Mouse (Mus musculus): ENCODE results near the gene Lhpp. TPM values are rescaled to one million over a fixed set of nuclear protein-coding genes. Genes with fewer than 3 reads are reported as not detected.

Gene Lhpp
- polyA plus RNA-seq, 1 experiment, result 26.7 TPM

GRCm38 (mm10) chr7:132711579-132711978 lies 101.1 kb downstream of the Lhpp start:
- H3K27me3 ChIP-seq (ENCODE audit: control insufficient read depth, insufficient read depth, low read length), result no peaks in the 10 kb centered on the region
- WGBS, result 75% methylated on average over 9 of the region's 9 CpGs
- TF ChIP-seq CTCF (IDR thresholded peaks at IDR 0.05; ENCODE audit: borderline replicate concordance, insufficient read depth, low read depth, low read length), result no peak
- TF ChIP-seq POLR2A (IDR thresholded peaks at IDR 0.05; ENCODE audit: borderline replicate concordance, insufficient read depth, low read length), result no peak
- no peak overlapping the region for H3K4me3 ChIP-seq (replicated peaks; ENCODE audit: insufficient read depth, low read depth, low read length)
- no peak overlapping the region for H3K27ac ChIP-seq (ENCODE audit: insufficient read depth, low read length)
- no peak for DNase-seq
- H3K4me1 ChIP-seq (ENCODE audit: control insufficient read depth, insufficient read depth, low read length), result peaks cover 35% of the 10 kb centered on the region

GRCm38 (mm10) chr7:132712044-132712708 lies 101.7 kb downstream of the Lhpp start:
- no peak overlapping the region for H3K4me3 ChIP-seq (replicated peaks; ENCODE audit: insufficient read depth, low read depth, low read length)
- 61% methylated on average over 16 of the region's 16 CpGs for WGBS
- H3K4me1 ChIP-seq (ENCODE audit: control insufficient read depth, insufficient read depth, low read length), result peaks cover 35% of the 10 kb centered on the region
- no peak for DNase-seq
- H3K27ac ChIP-seq (ENCODE audit: insufficient read depth, low read length), result no peak overlapping the region
- TF ChIP-seq POLR2A (IDR thresholded peaks at IDR 0.05; ENCODE audit: borderline replicate concordance, insufficient read depth, low read length), result no peak
- TF ChIP-seq CTCF (IDR thresholded peaks at IDR 0.05; ENCODE audit: borderline replicate concordance, insufficient read depth, low read depth, low read length), result no peak
- no peaks in the 10 kb centered on the region for H3K27me3 ChIP-seq (ENCODE audit: control insufficient read depth, insufficient read depth, low read length)

DNA sequence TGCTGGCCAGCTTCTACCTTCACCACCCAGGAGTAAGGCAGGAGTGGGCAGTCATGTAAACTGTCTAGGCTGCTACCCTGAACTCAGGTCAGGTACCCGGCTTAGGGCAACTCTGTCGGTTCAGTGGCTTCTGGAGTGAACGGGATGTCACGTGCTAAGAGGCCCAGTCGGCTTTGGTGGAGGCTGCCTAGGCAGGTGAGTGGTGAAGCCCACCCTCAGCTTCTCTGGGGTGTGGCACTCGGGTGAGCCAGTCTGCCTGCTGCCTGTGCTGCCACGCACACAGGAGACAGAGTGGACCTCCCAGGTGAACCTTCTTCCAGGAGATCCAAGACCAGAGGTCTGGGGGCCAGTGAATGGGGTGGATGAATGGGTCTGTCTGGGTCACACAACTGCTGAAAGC lies 102.5 kb downstream of the Lhpp start:
- Histone ChIP-seq H3K27ac (ENCODE audit: insufficient read depth, low read length) (peak overlapping the region; percentile 80; the same call in 1 of the 2 replicates), H3K27me3 (ENCODE audit: control insufficient read depth, insufficient read depth, low read length) (no peaks in the 10 kb centered on the region), H3K4me3 (replicated peaks; ENCODE audit: insufficient read depth, low read depth, low read length) (no peak overlapping the region), H3K4me1 (ENCODE audit: control insufficient read depth, insufficient read depth, low read length) (peaks cover 41% of the 10 kb centered on the region)
- WGBS, result 81% methylated on average over 7 of the region's 7 CpGs
- no peak for TF ChIP-seq CTCF (IDR thresholded peaks at IDR 0.05; ENCODE audit: borderline replicate concordance, insufficient read depth, low read depth, low read length)
- TF ChIP-seq POLR2A (IDR thresholded peaks at IDR 0.05; ENCODE audit: borderline replicate concordance, insufficient read depth, low read length), result no peak
- DNase-seq, result no peak

GRCm38 (mm10) chr7:132713483-132714126 lies 103.2 kb downstream of the Lhpp start:
- 47% methylated on average over 8 of the region's 8 CpGs for WGBS
- H3K27ac ChIP-seq (ENCODE audit: insufficient read depth, low read length), result peak overlapping the region; percentile 80
- no peak for DNase-seq
- H3K4me3 ChIP-seq (replicated peaks; ENCODE audit: insufficient read depth, low read depth, low read length), result no peak overlapping the region
- peaks cover 45% of the 10 kb centered on the region for H3K4me1 ChIP-seq (ENCODE audit: control insufficient read depth, insufficient read depth, low read length)
- TF ChIP-seq CTCF (IDR thresholded peaks at IDR 0.05; ENCODE audit: borderline replicate concordance, insufficient read depth, low read depth, low read length), result no peak
- TF ChIP-seq POLR2A (IDR thresholded peaks at IDR 0.05; ENCODE audit: borderline replicate concordance, insufficient read depth, low read length), result no peak
- H3K27me3 ChIP-seq (ENCODE audit: control insufficient read depth, insufficient read depth, low read length), result no peaks in the 10 kb centered on the region

DNA sequence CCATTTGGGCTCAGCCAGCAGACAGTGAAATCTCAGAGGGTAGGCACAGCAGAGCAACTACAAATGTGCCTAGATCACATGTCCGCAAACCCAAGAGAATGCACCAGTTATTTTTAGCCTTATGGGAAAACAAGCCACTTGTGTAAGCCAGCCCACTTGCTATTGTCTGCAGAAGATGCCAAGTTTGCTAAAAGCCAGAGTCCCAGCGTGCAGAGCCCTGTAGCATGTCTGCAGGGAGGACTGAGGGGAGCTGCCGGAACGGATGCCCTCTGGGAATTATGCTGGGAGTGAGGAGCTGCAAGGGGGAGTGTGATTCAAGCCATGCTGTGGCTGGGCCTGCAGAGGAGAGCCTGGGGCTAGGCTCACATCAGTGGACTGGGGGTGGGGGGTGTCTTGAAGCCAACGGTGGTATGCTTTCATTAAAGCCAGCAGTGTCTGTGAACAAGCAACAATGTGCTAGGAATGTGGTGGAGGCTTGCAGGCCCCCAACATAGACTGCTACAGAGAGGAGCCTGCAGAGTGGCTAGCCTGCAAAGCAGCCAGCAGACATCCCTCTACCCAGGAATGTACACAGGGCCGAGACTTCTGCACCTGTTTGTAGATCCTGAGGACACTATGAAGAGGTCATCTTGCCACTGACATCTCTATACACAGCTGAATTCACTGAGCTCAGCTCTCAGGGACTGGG lies 103.9 kb downstream of the Lhpp start:
- no peaks in the 10 kb centered on the region for H3K27me3 ChIP-seq (ENCODE audit: control insufficient read depth, insufficient read depth, low read length)
- TF ChIP-seq POLR2A (IDR thresholded peaks at IDR 0.05; ENCODE audit: borderline replicate concordance, insufficient read depth, low read length) (no peak), CTCF (IDR thresholded peaks at IDR 0.05; ENCODE audit: borderline replicate concordance, insufficient read depth, low read depth, low read length) (no peak)

GRCm38 (mm10) chr7:132715259-132715658 lies 104.8 kb downstream of the Lhpp start:
- TF ChIP-seq POLR2A (IDR thresholded peaks at IDR 0.05; ENCODE audit: borderline replicate concordance, insufficient read depth, low read length) (no peak), CTCF (IDR thresholded peaks at IDR 0.05; ENCODE audit: borderline replicate concordance, insufficient read depth, low read depth, low read length) (no peak)
- H3K4me3 ChIP-seq (replicated peaks; ENCODE audit: insufficient read depth, low read depth, low read length), result no peak overlapping the region
- WGBS, result 30% methylated on average over 4 of the region's 4 CpGs
- no peak for DNase-seq
- H3K4me1 ChIP-seq (ENCODE audit: control insufficient read depth, insufficient read depth, low read length), result peaks cover 53% of the 10 kb centered on the region
- peak overlapping the region; percentile 80; the same call in 1 of the 2 replicates for H3K27ac ChIP-seq (ENCODE audit: insufficient read depth, low read length)
- no peaks in the 10 kb centered on the region for H3K27me3 ChIP-seq (ENCODE audit: control insufficient read depth, insufficient read depth, low read length)

More for the DNA sequence above, 103.9 kb downstream of the Lhpp start:
- DNase-seq, result peak; percentile 65 to 81
- Histone ChIP-seq H3K27ac (ENCODE audit: insufficient read depth, low read length) (peak overlapping the region; percentile 80), H3K4me1 (ENCODE audit: control insufficient read depth, insufficient read depth, low read length) (peaks cover 45% of the 10 kb centered on the region), H3K4me3 (replicated peaks; ENCODE audit: insufficient read depth, low read depth, low read length) (no peak overlapping the region)
- WGBS, result 1% methylated on average over 6 of the region's 6 CpGs

- Histone ChIP-seq H3K27me3 (ENCODE audit: control insufficient read depth, insufficient read depth, low read length) (no peaks in the 10 kb centered on the region), H3K27ac (ENCODE audit: insufficient read depth, low read length) (peak overlapping the region; percentile 87), H3K4me1 (ENCODE audit: control insufficient read depth, insufficient read depth, low read length) (peaks cover 63% of the 10 kb centered on the region), H3K4me3 (replicated peaks; ENCODE audit: insufficient read depth, low read depth, low read length) (no peak overlapping the region)
- DNase-seq, result no peak
- TF ChIP-seq CTCF (IDR thresholded peaks at IDR 0.05; ENCODE audit: borderline replicate concordance, insufficient read depth, low read depth, low read length), result no peak
- no peak for TF ChIP-seq POLR2A (IDR thresholded peaks at IDR 0.05; ENCODE audit: borderline replicate concordance, insufficient read depth, low read length)
- 81% methylated on average over 4 of the region's 4 CpGs for WGBS
Measured at GRCm38 (mm10) chr7:132719570-132719969, 109.1 kb downstream of the Lhpp start.
